Mouse (Mus musculus): ENCODE results near the gene Klf13.

Klf13 gene

DNA sequence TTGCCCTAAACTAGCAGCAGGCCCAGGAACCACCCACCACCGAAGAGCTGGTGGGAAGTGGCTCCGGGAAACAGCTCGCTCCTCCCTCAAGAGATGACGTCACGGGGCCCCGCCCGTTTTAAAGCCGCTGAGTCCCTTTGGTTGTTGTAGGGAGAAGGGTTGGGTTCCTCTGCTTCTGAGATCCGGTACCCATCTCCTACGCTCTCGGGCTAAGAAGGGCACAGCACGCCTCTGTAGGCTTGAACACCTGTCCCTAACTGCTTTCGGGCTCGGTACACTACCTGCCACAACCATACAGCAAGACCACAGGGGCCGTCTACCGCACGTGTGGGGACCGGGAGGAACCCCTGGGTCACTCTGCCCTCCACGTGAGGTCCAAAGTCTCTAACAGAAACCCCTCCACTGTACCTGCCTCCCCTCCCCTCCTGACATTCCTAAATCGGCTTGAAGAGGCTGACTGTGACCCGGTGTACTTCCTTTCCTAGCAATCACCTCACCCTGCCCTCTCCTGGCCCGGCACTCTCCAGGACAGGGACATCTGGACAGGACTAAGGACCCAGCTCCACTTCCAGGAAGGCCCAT lies 80.1 kb downstream of the Klf13 start:
- CTCF ChIA-PET: interaction anchor here in 3 of 4 experiments (0.5 to 1.1 kb wide), 6 partner anchors 12 to 56 kb away, joined by 3 to 4 read pairs (median 3); no protein-coding TSS in a partner anchor
- POLR2A ChIA-PET: interaction anchor here in 3 of 4 experiments (0.6 to 2.2 kb wide), 31 partner anchors 8 to 534 kb away, joined by 3 to 11 read pairs (median 3); partner anchors contain the start of genes Mcee (in 1 of the 3) and Mphosph10 (in 1 of the 3)

DNA sequence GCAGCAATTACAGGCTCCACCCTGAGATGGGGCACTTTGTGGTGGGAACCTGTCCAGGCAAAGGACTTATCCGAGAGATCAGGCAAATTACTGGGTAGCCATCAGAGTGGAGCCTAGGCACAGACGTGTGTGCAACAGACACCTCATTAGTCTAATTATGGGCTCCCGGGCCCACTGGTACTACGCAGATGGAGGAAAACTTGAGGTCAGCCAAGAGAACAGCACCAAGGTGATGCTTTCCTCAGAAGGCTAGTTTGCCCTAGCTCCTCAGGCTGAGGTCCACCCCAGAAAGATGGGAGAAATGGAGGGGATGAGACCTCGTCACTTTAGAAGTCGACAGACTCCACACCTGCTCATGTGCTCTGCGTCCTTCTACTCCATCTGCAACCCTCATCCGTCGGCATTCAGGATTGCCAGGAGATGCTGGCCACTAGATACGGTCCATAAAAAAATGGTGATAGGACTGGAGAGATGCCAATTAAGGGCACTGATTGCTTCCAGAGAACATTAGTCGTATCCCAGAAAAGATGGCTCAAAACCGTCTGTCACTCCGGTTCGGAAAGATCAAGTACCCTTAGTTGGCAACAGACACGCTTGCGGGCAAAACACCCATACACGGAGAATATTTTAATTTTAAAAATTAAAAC lies 80.8 kb downstream of the Klf13 start:
- POLR2A ChIA-PET: interaction anchor here in 3 of 4 experiments (0.6 to 2.2 kb wide), 31 partner anchors 9 to 534 kb away, joined by 3 to 11 read pairs (median 3); partner anchors contain the start of genes Mcee (in 1 of the 3) and Mphosph10 (in 1 of the 3)
- CTCF ChIA-PET: interaction anchor here in 1 of 4 experiments (0.9 to 1.1 kb wide), 3 partner anchors 11 to 57 kb away, joined by 3 read pairs; no protein-coding TSS in a partner anchor

DNA sequence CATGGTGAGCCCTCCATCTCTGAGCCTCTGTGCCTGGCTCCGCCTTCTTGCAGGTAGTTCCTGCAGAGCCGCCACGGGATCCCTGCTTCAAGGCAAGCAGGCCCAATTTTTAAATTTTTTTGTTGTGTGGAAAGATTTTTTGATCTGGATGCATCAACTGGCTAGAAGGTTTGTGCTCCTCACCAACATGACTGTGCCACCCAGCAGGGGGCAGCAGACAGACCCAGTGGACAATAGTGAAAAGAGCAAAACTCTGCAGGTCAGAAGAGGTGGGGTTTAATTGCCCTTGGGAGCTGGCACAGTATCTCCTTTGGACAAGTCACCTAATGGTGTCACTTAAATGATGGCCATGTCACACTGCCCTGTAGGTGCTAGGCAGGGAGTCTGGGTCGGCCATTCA lies 83.4 kb downstream of the Klf13 start:
- POLR2A ChIA-PET: interaction anchor here in 1 of 4 experiments (0.8 to 1.4 kb wide), 3 partner anchors 80 to 146 kb away, joined by 3 read pairs; no protein-coding TSS in a partner anchor
- CTCF ChIA-PET: interaction anchor here in 3 of 4 experiments (0.6 to 1.2 kb wide), 5 partner anchors 41 to 537 kb away, joined by 3 to 4 read pairs (median 3); partner anchors contain the start of genes Mcee (in 1 of the 3) and Mphosph10 (in 1 of the 3)

DNA sequence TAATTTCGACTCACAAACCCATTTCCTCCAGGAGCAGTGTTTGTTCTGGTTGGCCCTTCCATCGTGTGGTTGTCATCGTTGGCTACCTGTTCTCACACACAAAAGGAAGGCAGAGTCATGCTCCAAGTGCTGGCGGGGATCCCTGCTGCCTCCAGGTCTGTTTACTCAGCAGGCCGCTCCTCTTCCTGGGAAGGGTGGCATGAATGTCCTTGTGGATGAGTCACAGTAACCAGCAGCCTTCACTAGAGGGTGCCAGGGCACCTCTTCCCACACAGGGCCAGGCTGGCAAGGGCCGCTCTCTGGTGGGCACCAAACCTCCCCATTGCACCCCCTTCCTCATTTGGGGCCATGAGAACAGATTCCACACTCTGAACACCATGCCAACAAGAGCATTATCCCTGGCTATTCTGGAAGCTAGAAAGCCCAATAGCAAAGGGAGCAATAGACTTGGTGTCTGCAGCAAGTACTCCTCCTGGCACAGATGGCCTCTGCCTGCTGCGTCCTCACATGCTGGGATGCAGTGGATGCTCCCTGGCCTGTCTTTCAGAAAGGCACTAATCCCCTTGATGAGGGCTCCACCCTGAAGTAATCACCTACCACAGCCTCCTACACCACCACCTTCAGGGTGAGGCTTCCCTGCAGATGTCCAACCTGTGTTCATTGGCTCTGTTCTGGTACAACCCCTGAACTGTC lies 86.7 kb downstream of the Klf13 start:
- ChIA-PET POLR2A (interaction anchor here in 1 of 4 experiments (1.3 kb wide), 1 partner anchor 85 kb away, joined by 3 read pairs; no protein-coding TSS in a partner anchor), CTCF (interaction anchor here in 1 of 4 experiments (2.0 kb wide), 1 partner anchor 99 kb away, joined by 4 read pairs; no protein-coding TSS in a partner anchor)

Measured in embryonic stem cell, embryonic (primary cell).